In genomic region chr13:52578776-52579175, GRCm38 (mm10) we compare ENCODE assay signal across 22 mouse cellular contexts. TPM values are rescaled to one million over a fixed set of nuclear protein-coding genes. Genes with fewer than 3 reads are reported as not detected.
"Had no signal": no experiment of that assay in that cellular context is flagged by ENCODE, and none has a peak within 500 bp of the region (broad histone marks: within the 10 kb centered on the region; RNA-seq: fewer than 3 reads in every experiment).

No protein-coding gene starts in this region.

- H3K9me3 ChIP-seq: liver, embryonic 13.5 days; midbrain, embryonic 10.5 days; midbrain, embryonic 13.5 days; neural tube, embryonic 13.5 days had no signal

- ATAC-seq: lung, postnatal 0 days; midbrain, embryonic 13.5 days; midbrain, embryonic 16.5 days had no signal

- DNase-seq: kidney, adult 18-20 months; kidney, postnatal 10 days; kidney, postnatal 36 days; layer of hippocampus, postnatal 36 days; liver, embryonic 13.5 days; lung, adult 2 months; lung, postnatal 36 days; retina, postnatal 1 day; right cerebral cortex, postnatal 25 days; spleen, adult 18-20 months; thymus, adult 2 months; thymus, postnatal 14 days; thymus, postnatal 4 days had no signal

- H3K36me3 ChIP-seq: liver, embryonic 13.5 days; midbrain, embryonic 10.5 days; midbrain, embryonic 13.5 days; neural tube, embryonic 13.5 days had no signal

- H3K9ac ChIP-seq: liver, embryonic 13.5 days; midbrain, embryonic 13.5 days; neural tube, embryonic 13.5 days had no signal

- H3K4me2 ChIP-seq: liver, embryonic 13.5 days; midbrain, embryonic 13.5 days; neural tube, embryonic 13.5 days had no signal

- H3K27ac ChIP-seq: left cerebral cortex, adult 2 months; midbrain, embryonic 10.5 days; midbrain, embryonic 13.5 days; neural tube, embryonic 13.5 days; stomach, postnatal 0 days had no signal

- H3K4me3 ChIP-seq: left cerebral cortex, adult 2 months; liver, embryonic 13.5 days; midbrain, embryonic 10.5 days; midbrain, embryonic 13.5 days; myocyte; neural tube, embryonic 13.5 days had no signal

RNA-seq across cellular contexts. Expression of gene Diras2, which starts 47.7 kb away (rescaled TPM):
- total RNA-seq: liver, adult 2 months had no signal
